Mouse (Mus musculus) cerebellum, adult 2 months (tissue): ENCODE data around the gene Map3k21.

ENCODE experiments used
- CTCF ChIP-seq: fragments of 200-500 bp; IDR thresholded peaks from 2 replicates; pipeline ENCODE4 v1.5.1; 2011; ENCODE audit warnings: low read depth, mild to moderate bottlenecking, control low read depth, low read length, moderate library complexity, borderline replicate concordance; ENCODE audit not compliant: insufficient read depth
- POLR2A ChIP-seq: fragments of 200-500 bp; IDR thresholded peaks from 2 replicates; pipeline ENCODE4 v1.6.1; 2011; ENCODE audit warnings: low read length, control low read depth, borderline replicate concordance; ENCODE audit not compliant: insufficient read depth

GRCm38 (mm10) chr8:125975981-125976380, 65.7 kb downstream of the Map3k21 start:
- TF ChIP-seq CTCF (no peak), POLR2A (no peak)
